Mouse (Mus musculus): ENCODE measurements around the gene Pgs1.

Gene Pgs1

DNA sequence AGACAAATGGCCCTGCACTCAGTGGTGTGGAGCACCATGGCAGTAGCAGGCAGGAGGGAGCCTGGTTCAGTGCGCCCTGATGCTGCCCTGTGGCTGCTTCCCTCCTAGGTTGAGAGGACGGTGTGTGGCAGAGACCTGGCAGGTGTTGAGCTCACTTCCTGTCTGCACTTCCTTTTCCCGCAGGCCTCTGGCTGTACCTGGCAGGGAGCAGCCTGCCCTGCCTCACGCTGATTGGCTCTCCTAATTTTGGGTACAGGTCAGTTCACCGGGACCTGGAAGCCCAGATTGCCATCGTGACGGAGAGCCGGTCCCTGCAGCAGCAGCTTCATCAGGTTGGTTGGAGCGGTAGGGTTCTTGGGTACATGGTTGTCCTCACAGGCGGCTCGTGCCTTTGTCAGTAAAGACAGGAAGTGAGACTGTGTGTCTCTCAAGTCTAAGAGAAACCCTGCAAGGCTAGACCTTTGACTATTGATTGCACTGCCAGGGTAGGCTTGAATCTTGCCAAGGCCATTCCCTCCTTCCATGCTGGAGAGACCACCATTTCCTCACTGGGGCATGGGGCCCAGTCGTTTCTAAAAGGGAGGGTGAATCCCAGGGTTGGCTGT is 28.4 kb downstream of the Pgs1 start:
- in situ Hi-C loops (cut with MboI; ENCODE audit: low pct_unique_long_range_greater_than_20kb in 1 of 2, low sequenced_read_pairs in 2 of 2, unreplicated experiment in 1 of 2), result no loop called here

- in situ Hi-C loops (cut with MboI; ENCODE audit: low pct_unique_long_range_greater_than_20kb in 1 of 2, low sequenced_read_pairs in 2 of 2, unreplicated experiment in 1 of 2), result no loop called here
Observed at GRCm38 (mm10) chr11:118015381-118016145, 29.5 kb downstream of the Pgs1 start.

DNA sequence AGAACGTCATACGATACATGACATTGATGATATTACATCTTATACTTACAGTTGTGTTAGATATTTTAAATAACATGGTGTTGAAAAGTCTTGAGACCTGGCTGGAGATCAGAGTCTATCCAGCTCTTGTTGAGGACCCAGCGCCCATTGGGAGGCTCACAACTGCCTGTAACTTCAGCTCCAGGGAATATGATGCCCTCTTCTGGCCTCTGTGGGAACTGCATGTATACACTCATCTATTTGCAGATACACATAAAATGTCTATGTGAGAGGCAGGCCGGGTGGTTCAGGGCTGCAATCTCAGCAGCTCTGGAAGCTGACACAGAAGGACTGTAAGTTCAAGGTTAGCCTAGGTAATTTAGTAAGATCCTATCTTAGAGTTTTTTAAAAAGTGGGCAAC is 32.2 kb downstream of the Pgs1 start:
- in situ Hi-C loops (cut with MboI; ENCODE audit: low pct_unique_long_range_greater_than_20kb in 1 of 2, low sequenced_read_pairs in 2 of 2, unreplicated experiment in 1 of 2), result no loop called here

DNA sequence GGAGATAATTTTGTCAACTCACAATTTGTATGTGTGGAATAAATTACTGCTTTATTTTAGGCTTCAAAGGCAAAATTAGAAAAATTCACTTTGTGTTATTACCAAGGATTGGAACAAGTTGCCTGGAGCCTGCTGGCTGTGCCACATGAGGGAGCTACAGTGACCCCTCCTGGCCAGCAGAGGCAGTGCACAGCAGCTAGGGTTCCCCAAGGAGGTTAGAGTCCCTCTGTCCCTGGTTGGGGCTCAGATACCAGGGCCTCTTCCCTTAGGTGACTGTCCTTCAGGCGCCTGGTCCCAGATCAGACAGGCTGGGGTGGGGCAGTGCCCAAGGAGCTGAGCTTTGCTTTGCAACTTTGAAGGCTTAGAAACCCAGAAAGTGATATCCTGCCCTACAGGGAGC is 35.7 kb downstream of the Pgs1 start:
- in situ Hi-C loops (cut with MboI; ENCODE audit: low pct_unique_long_range_greater_than_20kb in 1 of 2, low sequenced_read_pairs in 2 of 2, unreplicated experiment in 1 of 2), result loop anchor here (5.0 to 10.0 kb wide), 3 partner anchors 50 to 147 kb away; partner anchors contain the start of genes Socs3 (in 1 of the 2) and Tha1 (in 1 of the 2)

DNA sequence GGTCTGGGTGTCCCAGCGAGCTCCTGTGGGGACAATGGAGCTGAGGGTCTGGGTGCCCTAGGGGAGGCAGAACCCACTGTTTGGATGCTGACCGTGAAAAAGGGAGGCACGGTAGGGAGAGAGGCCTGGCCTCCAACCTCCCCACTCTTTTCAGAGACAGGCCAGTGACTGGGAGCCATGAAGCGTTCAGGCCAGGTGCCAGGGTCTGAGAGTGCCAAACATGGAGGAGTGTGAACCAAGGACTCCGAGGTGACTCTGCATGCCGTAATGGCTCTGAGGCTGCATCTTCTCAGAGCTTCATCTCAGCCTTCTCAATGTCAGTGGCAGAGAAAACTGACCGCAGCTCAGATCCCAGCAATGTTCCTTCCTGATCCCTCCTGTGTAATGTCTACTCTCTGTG is 37.4 kb downstream of the Pgs1 start:
- in situ Hi-C loops (cut with MboI; ENCODE audit: low pct_unique_long_range_greater_than_20kb in 1 of 2, low sequenced_read_pairs in 2 of 2, unreplicated experiment in 1 of 2), result loop anchor here (5.0 to 10.0 kb wide), 3 partner anchors 51 to 149 kb away; partner anchors contain the start of genes Socs3 (in 1 of the 2) and Tha1 (in 1 of the 2)

- in situ Hi-C loops (cut with MboI; ENCODE audit: low pct_unique_long_range_greater_than_20kb in 1 of 2, low sequenced_read_pairs in 2 of 2, unreplicated experiment in 1 of 2), result loop anchor here (5.0 to 10.0 kb wide), 3 partner anchors 52 to 149 kb away; partner anchors contain the start of genes Socs3 (in 1 of the 2) and Tha1 (in 1 of the 2)
Observed at GRCm38 (mm10) chr11:118024111-118024510, 38.0 kb downstream of the Pgs1 start.

DNA sequence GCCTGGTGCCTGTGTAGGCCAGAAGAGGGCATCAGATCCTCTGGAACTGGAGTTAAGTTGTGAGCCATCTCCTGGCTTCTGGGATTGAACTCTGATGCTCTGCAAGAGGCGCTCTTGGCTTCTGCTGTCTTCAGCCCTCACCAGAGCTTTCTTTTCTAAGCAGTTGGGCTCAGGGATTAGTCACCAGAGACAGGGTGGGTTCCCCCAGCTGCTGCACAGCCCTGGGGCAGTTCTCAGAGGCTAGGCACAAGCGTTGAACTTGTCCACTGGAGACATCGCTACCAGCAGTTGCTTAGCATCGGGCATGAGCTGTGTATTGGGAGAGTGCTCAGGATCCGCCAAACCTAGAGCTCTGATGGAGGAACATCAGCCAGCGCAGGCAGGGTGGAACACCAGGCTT is 43.1 kb downstream of the Pgs1 start:
- in situ Hi-C loops (cut with MboI; ENCODE audit: low pct_unique_long_range_greater_than_20kb in 1 of 2, low sequenced_read_pairs in 2 of 2, unreplicated experiment in 1 of 2), result loop anchor here (10.0 kb wide), 2 partner anchors 144 to 154 kb away; partner anchors contain the start of gene Tha1 (in 1 of the 2)

GRCm38 (mm10) chr11:118031134-118031533 is 45.0 kb downstream of the Pgs1 start:
- in situ Hi-C loops (cut with MboI; ENCODE audit: low pct_unique_long_range_greater_than_20kb in 1 of 2, low sequenced_read_pairs in 2 of 2, unreplicated experiment in 1 of 2), result no loop called here

DNA sequence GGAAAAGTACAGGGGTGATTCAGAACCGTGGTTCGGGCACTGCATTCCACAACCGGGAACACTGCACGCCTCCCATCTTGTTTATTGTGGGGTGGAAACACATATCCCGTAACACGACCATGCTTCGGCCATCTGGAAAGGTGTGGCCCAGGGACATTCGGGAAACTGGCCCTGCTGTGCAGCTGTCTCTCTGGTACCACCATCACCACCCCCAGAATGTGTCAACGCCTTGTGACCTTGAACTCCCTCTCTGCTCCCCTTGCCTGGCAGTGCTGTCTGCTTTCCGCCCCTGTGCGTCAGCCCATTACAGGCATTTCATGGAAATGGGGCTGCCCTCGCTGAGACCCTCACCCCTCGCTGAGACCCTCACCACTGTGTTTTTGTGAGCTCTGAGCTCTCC is 48.3 kb downstream of the Pgs1 start:
- in situ Hi-C loops (cut with MboI; ENCODE audit: low pct_unique_long_range_greater_than_20kb in 1 of 2, low sequenced_read_pairs in 2 of 2, unreplicated experiment in 1 of 2), result no loop called here

DNA sequence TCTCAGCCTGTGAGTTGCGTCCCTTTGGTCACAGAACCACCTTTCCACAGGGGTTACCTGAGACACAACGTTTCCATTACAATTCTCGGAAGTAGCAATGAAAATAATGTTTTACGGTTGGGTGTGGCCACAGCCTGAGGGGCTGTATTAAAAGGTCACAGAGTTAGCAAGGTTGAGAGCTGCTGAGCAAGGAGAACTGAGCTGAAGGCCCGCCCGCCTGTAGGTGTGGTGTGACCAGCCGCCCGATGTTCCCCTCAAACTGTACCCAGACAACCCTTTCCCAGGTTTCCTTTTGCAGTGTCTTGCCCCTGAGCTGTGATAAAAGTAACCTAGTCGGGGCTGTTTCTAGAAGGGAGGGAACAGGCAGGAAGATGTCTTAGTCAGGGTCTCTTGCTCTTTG is 49.0 kb downstream of the Pgs1 start:
- in situ Hi-C loops (cut with MboI; ENCODE audit: low pct_unique_long_range_greater_than_20kb in 1 of 2, low sequenced_read_pairs in 2 of 2, unreplicated experiment in 1 of 2), result no loop called here

DNA sequence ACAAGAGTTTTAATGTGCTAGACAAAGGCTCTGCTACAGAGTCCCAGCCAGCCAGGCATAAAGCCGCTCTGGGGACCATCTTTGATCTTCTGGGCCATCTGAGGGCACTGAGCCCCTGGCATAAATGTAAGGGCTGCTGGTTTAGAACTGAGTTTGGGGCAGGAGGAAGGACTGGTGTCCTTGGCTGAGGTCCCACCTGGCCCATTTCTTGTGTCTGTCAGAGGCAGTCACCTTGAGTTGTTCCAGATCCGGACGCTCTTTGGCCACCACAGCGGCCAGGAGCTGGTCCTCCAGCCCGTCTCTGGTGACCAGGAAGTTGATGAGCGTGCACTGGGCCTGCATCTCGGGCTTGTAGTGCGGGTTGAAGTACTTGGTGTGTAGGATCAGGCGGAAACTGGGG is 56.7 kb downstream of the Pgs1 start:
- in situ Hi-C loops (cut with MboI; ENCODE audit: low pct_unique_long_range_greater_than_20kb in 1 of 2, low sequenced_read_pairs in 2 of 2, unreplicated experiment in 1 of 2), result no loop called here

- in situ Hi-C loops (cut with MboI; ENCODE audit: low pct_unique_long_range_greater_than_20kb in 1 of 2, low sequenced_read_pairs in 2 of 2, unreplicated experiment in 1 of 2), result no loop called here
Observed at GRCm38 (mm10) chr11:118043293-118043907, 57.3 kb downstream of the Pgs1 start.

GRCm38 (mm10) chr11:118049641-118050040 is 63.5 kb downstream of the Pgs1 start:
- in situ Hi-C loops (cut with MboI; ENCODE audit: low pct_unique_long_range_greater_than_20kb in 1 of 2, low sequenced_read_pairs in 2 of 2, unreplicated experiment in 1 of 2), result no loop called here

- in situ Hi-C loops (cut with MboI; ENCODE audit: low pct_unique_long_range_greater_than_20kb in 1 of 2, low sequenced_read_pairs in 2 of 2, unreplicated experiment in 1 of 2), result no loop called here
Observed at GRCm38 (mm10) chr11:118050174-118050573, 64.1 kb downstream of the Pgs1 start.

DNA sequence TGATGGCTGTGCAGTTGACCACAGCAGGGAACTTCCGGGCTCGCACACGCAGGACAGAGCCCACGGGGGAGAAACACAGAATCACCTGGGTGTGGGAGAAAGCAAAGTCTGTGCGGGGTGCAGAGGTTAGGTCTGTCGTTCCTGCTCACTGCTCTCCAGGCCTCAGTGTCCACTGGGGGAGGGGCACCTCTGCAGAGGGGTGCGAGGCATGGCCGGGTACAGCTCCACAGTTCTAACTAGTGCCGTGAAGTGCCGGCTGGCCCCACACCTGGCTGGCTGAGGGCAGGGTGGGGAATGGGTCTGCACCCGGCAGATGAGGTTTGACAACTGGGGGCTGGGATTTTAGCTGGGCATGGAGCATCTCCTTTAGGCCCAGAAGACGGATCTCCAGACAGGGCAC is 72.3 kb downstream of the Pgs1 start:
- in situ Hi-C loops (cut with MboI; ENCODE audit: low pct_unique_long_range_greater_than_20kb in 1 of 2, low sequenced_read_pairs in 2 of 2, unreplicated experiment in 1 of 2), result no loop called here

DNA sequence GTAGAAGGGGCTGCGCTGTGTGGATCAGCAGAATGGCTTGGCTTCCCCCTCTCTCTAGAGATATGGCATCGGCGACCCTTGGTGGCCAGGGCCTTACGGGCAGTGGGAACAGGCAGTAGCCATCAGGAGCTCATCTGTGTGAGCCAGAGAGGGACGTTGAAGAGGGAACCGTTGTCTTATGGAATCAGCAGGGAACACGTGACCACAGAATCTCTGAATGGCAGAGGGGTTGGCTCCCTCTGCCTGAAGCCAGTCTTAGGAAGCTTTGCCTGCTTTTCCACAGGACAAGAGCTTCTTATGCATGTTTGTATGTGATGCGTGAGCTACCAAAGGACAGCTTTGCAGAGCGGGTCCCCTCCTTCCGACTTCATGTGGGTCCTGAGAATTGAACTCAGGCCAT is 72.8 kb downstream of the Pgs1 start:
- in situ Hi-C loops (cut with MboI; ENCODE audit: low pct_unique_long_range_greater_than_20kb in 1 of 2, low sequenced_read_pairs in 2 of 2, unreplicated experiment in 1 of 2), result no loop called here

DNA sequence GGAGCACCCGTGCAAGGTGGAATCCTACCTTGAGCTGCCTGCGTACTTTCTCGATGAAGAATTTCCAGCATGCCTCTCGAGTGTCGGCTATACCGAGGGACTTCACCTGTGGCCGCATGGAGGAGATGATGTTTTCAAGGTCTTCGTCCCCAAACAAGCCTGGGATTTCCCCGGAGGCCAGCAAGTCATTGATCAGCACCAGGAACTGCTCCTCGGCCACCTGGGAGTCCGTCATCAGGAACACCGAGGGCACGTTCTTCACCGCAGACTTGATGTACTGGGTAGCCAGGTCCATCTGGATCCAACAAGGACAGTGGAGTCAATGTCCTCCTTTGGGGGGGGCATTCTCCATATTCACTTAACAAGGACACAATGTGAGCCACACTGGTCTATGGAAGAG is 73.9 kb downstream of the Pgs1 start:
- in situ Hi-C loops (cut with MboI; ENCODE audit: low pct_unique_long_range_greater_than_20kb in 1 of 2, low sequenced_read_pairs in 2 of 2, unreplicated experiment in 1 of 2), result no loop called here

- in situ Hi-C loops (cut with MboI; ENCODE audit: low pct_unique_long_range_greater_than_20kb in 1 of 2, low sequenced_read_pairs in 2 of 2, unreplicated experiment in 1 of 2), result no loop called here
Observed at GRCm38 (mm10) chr11:118067588-118067987, 81.5 kb downstream of the Pgs1 start.

DNA sequence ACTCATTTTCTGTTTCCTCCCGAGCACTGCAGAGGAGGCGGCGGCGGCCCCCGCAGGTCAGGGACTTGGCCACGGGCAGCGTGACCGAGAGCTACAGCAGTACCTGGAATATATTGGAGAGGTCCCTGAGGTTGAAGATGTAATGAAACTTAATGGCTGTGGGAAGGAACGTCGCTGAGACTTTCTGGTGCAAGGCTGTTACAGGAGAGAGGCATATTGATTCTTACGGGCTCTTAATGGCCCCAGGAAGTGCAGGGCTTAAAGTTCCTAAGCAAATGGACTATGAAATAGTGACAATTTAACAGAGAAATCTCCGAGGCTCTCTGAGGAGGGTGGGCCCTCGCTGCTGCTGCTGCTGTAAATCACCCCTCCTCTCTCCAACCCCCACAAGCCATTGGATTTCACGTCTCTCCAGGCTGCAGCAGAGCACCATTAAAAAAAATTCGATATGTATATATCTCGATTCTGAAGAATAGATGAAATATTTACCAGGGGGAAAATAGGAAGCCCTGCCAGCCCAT is 82.8 kb downstream of the Pgs1 start:
- in situ Hi-C loops (cut with MboI; ENCODE audit: low pct_unique_long_range_greater_than_20kb in 1 of 2, low sequenced_read_pairs in 2 of 2, unreplicated experiment in 1 of 2), result no loop called here
